Comparison of ENCODE assay signal across 20 mouse cellular contexts in genomic region chr17:56570287-56570686, GRCm38 (mm10).
"Had no signal": no experiment of that assay in that cellular context is flagged by ENCODE, and none has a peak within 500 bp of the region (broad histone marks: within the 10 kb centered on the region; RNA-seq: fewer than 3 reads in every experiment).

No protein-coding gene starts in this region.

- H3K27ac ChIP-seq: liver, embryonic 15.5 days; lung, embryonic 15.5 days; macrophage; midbrain, embryonic 15.5 days; neural tube, embryonic 13.5 days; neural tube, embryonic 15.5 days had no signal

- H3K27me3 ChIP-seq: liver, embryonic 15.5 days; lung, embryonic 15.5 days; megakaryocyte, embryonic 14.5 days; midbrain, embryonic 15.5 days; neural tube, embryonic 13.5 days; neural tube, embryonic 15.5 days had no signal

- H3K4me1 ChIP-seq: liver, embryonic 15.5 days; lung, embryonic 15.5 days; midbrain, embryonic 15.5 days; neural tube, embryonic 15.5 days had no signal

- H3K4me2 ChIP-seq: liver, embryonic 15.5 days; lung, embryonic 15.5 days; midbrain, embryonic 11.5 days; midbrain, embryonic 15.5 days; neural tube, embryonic 13.5 days; neural tube, embryonic 15.5 days had no signal

- DNase-seq: liver, postnatal 0 days; lung, adult 2 months; lung, postnatal 14 days; lung, postnatal 36 days; retina, postnatal 1 day; right cerebral cortex, adult 18-20 months; right cerebral cortex, postnatal 25 days; right cerebral cortex, postnatal 4 days; spleen, adult 18-20 months; thymus, adult 18-20 months; thymus, postnatal 14 days; thymus, postnatal 36 days had no signal

- H3K4me3 ChIP-seq: liver, embryonic 15.5 days; lung, embryonic 15.5 days; megakaryocyte, embryonic 14.5 days; midbrain, embryonic 15.5 days; neural tube, embryonic 13.5 days; neural tube, embryonic 15.5 days had no signal
